Mouse (Mus musculus) intestine, embryonic 16.5 days (tissue): ENCODE data around the gene Gm20379. TPM values are rescaled to one million over a fixed set of nuclear protein-coding genes. Genes with fewer than 3 reads are reported as not detected.
A peak's percentile ranks its signal among the peaks of the same experiment; 100 is the strongest.

Experiments
- ATAC-seq: fragments of 200-750 bp; cut with Nextera tagmentation; 2 replicates; pipeline ENCODE4 v1.8.0; 2017; ENCODE audit warnings: moderate TSS enrichment, moderate library complexity
- H3K27ac ChIP-seq: fragments of 300-500 bp; sonication (generic); 2 replicates; pipeline ENCODE4 v1.5.1; 2014; ENCODE audit warnings: mild to moderate bottlenecking, low read length
- H3K27me3 ChIP-seq: fragments of 300-500 bp; sonication (generic); replicated peaks from 2 replicates; pipeline ENCODE4 v1.6.1; 2014; ENCODE audit warnings: low read length, control low read depth, mixed read lengths; ENCODE audit not compliant: control insufficient read depth, insufficient read depth
- H3K36me3 ChIP-seq: fragments of 300-500 bp; sonication (generic); 2 replicates; pipeline ENCODE4 v1.6.1; 2014; ENCODE audit warnings: low read length, control low read depth; ENCODE audit not compliant: control insufficient read depth, insufficient read depth
- H3K4me1 ChIP-seq: fragments of 300-500 bp; sonication (generic); 2 replicates; pipeline ENCODE4 v1.6.1; 2014; ENCODE audit warnings: low read length, control low read depth, mixed read lengths; ENCODE audit not compliant: control insufficient read depth, insufficient read depth
- H3K4me2 ChIP-seq: fragments of 300-500 bp; sonication (generic); 2 replicates; pipeline ENCODE4 v1.6.1; 2014; ENCODE audit warnings: low read depth, low read length, control low read depth
- H3K4me3 ChIP-seq: fragments of 300-500 bp; sonication (generic); 2 replicates; pipeline ENCODE4 v1.5.1; 2014; ENCODE audit warnings: mild to moderate bottlenecking, low read length
- H3K9ac ChIP-seq: fragments of 300-500 bp; sonication (generic); 2 replicates; pipeline ENCODE4 v1.6.1; 2014; ENCODE audit warnings: low read depth, low read length
- H3K9me3 ChIP-seq: fragments of 300-500 bp; sonication (generic); 2 replicates; pipeline ENCODE4 v1.6.1; 2016; ENCODE audit warnings: low read length, control low read depth; ENCODE audit not compliant: control insufficient read depth
- WGBS: fragments of 180-500 bp; shearing (Covaris S2); extraction: QIAGEN DNeasy Blood & Tissue Kit; methylation state at CpG from one replicate; pipeline ENCODE4 v1.1.7; 2014; 5-methylcytosine and 5-hydroxymethylcytosine counted together
- polyA plus RNA-seq: library from polyadenylated mRNA; unstranded; fragments of >200 nt; fragmentation: Nextera tagmentation; extraction: Ambion mirVana; gene quantifications from 2 replicates; pipeline ENCODE4 v1.2.1, GENCODE M21; 2015

Gm20379 gene
- polyA plus RNA-seq, 1 experiment from 2014 or later = 0.65 TPM

DNA sequence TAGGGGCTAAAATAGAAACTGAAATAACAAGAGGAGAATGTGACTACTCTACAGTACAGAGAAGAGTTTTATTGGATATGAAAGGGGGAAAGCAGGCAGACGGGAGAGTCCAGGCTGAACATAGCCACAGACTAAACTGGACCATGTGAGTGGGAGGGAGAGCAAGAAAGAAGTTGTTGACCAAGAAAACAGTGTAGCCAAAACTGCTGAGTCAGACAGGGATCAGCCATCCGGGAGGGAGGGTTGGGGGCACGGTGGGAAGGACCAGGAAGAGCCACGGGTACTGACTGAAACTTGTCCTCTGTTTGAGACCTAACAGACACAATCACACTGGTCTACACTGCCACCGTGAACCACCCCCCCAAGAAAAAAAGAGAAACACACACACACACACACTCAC lies 20.2 kb downstream of the Gm20379 start:
- Histone ChIP-seq H3K4me3 (no peak overlapping the region), H3K4me2 (no peak overlapping the region), H3K27ac (no peak overlapping the region), H3K4me1 (no peaks in the 10 kb centered on the region), H3K27me3 (no peaks in the 10 kb centered on the region), H3K36me3 (no peaks in the 10 kb centered on the region), H3K9me3 (no peaks in the 10 kb centered on the region), H3K9ac (no peak overlapping the region)
- 81% methylated on average over 5 of the region's 5 CpGs for WGBS
- no peak for ATAC-seq

DNA sequence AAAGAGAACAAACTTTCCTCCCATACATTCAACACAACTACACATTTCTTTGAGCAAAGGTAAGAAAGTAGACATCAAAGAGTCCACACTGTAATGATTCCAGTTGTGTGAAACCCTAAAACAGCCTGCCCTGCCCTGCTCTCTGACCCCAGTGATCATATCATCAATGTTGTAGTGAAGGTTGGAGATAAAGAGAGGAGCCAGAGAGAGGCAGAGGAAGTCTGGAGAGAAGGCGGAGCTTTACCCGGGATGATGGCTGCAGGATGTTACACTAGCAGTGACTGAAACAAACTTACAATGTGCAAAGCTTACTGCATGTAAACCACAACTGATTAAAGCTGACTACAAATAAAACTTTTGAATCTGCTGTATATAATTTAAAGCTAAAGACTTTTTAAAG lies 22.2 kb downstream of the Gm20379 start:
- no peaks in the 10 kb centered on the region for H3K27me3 ChIP-seq
- no peak overlapping the region for H3K4me3 ChIP-seq
- H3K36me3 ChIP-seq = no peaks in the 10 kb centered on the region
- 68% methylated on average over 2 of the region's 2 CpGs for WGBS
- H3K9ac ChIP-seq = no peak overlapping the region
- H3K27ac ChIP-seq = no peak overlapping the region
- no peaks in the 10 kb centered on the region for H3K9me3 ChIP-seq
- ATAC-seq = peak; percentile 74
- no peaks in the 10 kb centered on the region for H3K4me1 ChIP-seq
- no peak overlapping the region for H3K4me2 ChIP-seq

DNA sequence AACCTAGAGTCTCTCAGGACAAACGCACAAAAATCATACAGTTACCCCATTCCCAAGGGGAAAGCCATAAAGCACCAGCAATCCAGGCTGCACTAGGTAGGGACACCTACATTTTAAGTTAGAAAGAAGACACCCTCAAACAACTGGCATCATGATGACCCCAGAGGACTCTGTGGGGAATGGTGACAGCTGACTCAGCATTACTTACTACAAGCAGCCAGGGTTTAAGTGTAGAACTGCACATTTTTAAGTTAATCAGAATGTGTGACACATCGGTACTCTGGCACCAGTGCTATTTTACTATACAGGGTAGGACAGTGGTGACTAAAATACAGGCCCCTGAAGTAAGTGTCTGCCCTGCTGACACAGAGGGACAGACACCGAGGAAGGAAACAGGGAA lies 24.8 kb downstream of the Gm20379 start:
- H3K27me3 ChIP-seq = no peaks in the 10 kb centered on the region
- no peak overlapping the region for H3K4me3 ChIP-seq
- no peak overlapping the region for H3K27ac ChIP-seq
- no peaks in the 10 kb centered on the region for H3K4me1 ChIP-seq
- H3K9me3 ChIP-seq = no peaks in the 10 kb centered on the region
- ATAC-seq = no peak
- WGBS = 99% methylated on average over 3 of the region's 3 CpGs
- no peaks in the 10 kb centered on the region for H3K36me3 ChIP-seq
- no peak overlapping the region for H3K4me2 ChIP-seq
- H3K9ac ChIP-seq = no peak overlapping the region

DNA sequence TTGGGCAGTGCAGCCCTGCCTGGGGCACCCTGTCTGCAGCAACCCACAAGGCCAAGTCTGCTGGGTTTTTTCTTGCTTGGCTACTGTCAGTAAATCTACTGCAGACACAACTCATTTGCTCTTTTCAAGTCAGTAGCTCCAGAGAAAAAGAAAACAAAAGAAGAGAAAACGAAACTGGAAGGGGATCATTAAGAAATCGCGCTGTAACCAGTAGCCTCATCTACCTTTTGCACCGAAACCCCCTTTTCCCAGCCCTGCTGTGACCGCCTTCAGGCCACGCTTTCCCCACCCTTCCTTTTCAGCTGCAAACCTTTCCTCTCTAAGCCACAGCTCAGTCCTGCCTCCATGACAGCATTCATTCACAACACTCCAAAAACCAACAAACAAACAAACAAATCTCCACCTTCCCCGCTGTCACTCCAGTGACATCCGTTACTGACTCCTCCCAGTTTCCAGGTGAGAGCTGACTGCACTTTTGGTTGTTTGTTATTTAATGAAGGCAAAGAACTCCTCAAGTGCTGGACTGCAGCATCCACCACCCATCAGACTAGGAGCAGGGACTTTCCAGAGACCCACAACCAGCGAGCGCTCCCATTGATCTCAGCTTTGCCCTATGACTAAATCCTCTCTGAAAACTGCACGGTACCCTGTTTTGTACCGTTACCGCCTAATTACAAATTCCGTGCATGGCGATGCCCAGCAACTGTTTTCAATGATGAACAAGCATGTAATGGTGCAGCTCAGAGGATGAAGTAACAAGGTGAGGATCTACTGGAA lies 26.5 kb downstream of the Gm20379 start:
- H3K36me3 ChIP-seq = no peaks in the 10 kb centered on the region
- H3K27ac ChIP-seq = no peak overlapping the region
- H3K9me3 ChIP-seq = no peaks in the 10 kb centered on the region
- H3K27me3 ChIP-seq = no peaks in the 10 kb centered on the region
- H3K4me1 ChIP-seq = no peaks in the 10 kb centered on the region
- H3K4me2 ChIP-seq = no peak overlapping the region
- ATAC-seq = no peak
- H3K4me3 ChIP-seq = no peak overlapping the region
- WGBS = 88% methylated on average over 15 of the region's 15 CpGs
- H3K9ac ChIP-seq = no peak overlapping the region

DNA sequence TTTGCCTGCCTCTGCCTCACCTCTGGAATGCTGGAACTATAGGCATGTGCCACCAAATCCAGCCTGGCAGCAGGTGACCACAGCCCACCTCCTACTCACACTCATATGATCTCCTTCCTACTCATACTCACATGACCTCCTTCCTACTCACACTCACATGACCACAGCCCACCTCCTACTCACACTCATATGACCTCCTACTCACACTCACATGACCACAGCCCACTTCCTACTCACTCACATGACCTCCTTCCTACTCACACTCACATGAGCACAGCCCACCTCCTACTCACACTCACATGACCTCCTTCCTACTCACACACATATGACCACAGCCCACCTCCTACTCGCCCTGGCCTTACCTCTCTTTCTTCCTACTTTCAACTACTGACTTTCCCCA lies 31.1 kb downstream of the Gm20379 start:
- Histone ChIP-seq H3K9ac (no peak overlapping the region), H3K27ac (no peak overlapping the region), H3K4me1 (no peaks in the 10 kb centered on the region), H3K9me3 (no peaks in the 10 kb centered on the region), H3K36me3 (no peaks in the 10 kb centered on the region), H3K4me3 (no peak overlapping the region), H3K27me3 (no peaks in the 10 kb centered on the region), H3K4me2 (no peak overlapping the region)
- no peak for ATAC-seq
- 90% methylated on average over 1 of the region's 1 CpGs for WGBS

DNA sequence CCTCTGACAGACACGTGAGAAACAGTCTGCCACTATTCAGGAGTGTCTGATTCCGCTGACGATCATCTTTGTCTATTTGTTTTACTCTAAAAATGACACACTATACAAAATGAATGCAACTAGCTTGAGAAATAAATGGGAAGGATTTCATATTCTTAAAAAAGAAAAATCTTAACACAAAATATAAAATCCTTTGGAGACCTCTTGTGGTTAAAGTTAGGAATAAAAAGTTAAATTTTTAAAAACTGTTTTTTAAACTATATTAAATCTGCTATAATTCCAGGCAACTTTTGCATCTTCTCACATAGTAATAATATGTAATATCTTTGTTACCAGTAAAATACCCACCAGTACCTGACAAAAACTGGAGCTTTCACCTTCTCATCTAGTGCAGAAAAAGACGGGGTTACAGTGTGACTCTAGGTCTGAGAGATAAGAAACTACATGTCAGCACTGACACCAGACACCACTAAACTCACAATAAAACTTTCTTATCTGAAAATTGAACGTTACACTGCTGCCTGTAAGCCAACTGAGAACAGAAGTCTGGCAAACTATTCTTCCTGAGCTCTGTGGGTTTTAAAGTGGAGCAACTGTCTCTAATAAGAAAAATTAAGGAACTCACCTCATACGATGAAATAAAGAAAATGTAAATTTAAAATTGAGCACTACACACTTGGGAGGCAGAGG lies 32.1 kb downstream of the Gm20379 start:
- Histone ChIP-seq H3K36me3 (no peaks in the 10 kb centered on the region), H3K4me2 (no peak overlapping the region), H3K4me1 (no peaks in the 10 kb centered on the region), H3K9ac (no peak overlapping the region), H3K9me3 (no peaks in the 10 kb centered on the region), H3K4me3 (no peak overlapping the region), H3K27ac (no peak overlapping the region), H3K27me3 (no peaks in the 10 kb centered on the region)
- 75% methylated on average over 6 of the region's 6 CpGs for WGBS
- ATAC-seq = no peak

DNA sequence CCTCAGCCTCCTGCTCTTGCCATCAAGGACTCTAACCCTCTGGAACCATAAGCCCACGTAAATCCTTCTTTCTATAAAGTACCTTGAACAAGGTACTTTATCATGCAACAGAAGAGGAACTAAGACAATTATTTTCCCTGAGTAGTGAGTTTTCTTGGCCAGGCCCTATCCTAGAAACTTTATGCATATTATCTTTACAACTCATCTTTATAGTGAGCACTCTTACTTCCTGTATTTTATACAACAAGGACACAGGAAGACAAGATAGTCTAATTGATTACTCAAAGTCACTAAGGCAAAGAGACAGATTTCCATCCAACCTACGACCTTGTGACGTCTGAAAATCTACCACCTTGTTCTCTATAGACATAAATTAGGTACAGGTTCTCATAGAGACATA lies 34.0 kb downstream of the Gm20379 start:
- H3K9me3 ChIP-seq = no peaks in the 10 kb centered on the region
- 86% methylated on average over 3 of the region's 3 CpGs for WGBS
- H3K27me3 ChIP-seq = no peaks in the 10 kb centered on the region
- no peak for ATAC-seq
- H3K36me3 ChIP-seq = peaks cover 4% of the 10 kb centered on the region; the same call in 1 of the 2 replicates
- no peak overlapping the region for H3K4me2 ChIP-seq
- no peak overlapping the region for H3K9ac ChIP-seq
- no peak overlapping the region for H3K4me3 ChIP-seq
- no peak overlapping the region for H3K27ac ChIP-seq
- H3K4me1 ChIP-seq = no peaks in the 10 kb centered on the region

DNA sequence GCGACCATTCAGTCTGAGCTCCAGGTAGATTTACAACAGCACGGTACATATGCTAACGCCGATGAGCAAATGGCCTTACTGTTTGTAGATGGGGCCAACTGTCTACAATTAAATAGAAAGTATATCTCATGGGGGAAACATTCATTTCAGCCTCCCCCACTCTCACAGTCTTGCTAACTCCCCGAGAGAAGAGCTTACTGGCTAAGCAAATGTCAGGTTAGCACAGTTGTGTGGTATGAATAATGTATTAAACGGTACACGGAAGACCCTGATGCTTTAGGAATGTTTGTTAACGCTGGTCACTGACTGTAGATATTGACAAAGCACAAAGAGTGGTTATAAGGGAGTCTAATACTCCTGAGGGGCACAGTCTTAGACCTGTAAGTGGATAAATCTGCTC lies 38.3 kb downstream of the Gm20379 start:
- Histone ChIP-seq H3K4me3 (no peak overlapping the region), H3K9me3 (no peaks in the 10 kb centered on the region), H3K27ac (no peak overlapping the region), H3K36me3 (peaks cover 4% of the 10 kb centered on the region; the same call in 1 of the 2 replicates), H3K9ac (no peak overlapping the region), H3K4me2 (no peak overlapping the region), H3K27me3 (no peaks in the 10 kb centered on the region), H3K4me1 (no peaks in the 10 kb centered on the region)
- no peak for ATAC-seq
- 93% methylated on average over 8 of the region's 8 CpGs for WGBS

DNA sequence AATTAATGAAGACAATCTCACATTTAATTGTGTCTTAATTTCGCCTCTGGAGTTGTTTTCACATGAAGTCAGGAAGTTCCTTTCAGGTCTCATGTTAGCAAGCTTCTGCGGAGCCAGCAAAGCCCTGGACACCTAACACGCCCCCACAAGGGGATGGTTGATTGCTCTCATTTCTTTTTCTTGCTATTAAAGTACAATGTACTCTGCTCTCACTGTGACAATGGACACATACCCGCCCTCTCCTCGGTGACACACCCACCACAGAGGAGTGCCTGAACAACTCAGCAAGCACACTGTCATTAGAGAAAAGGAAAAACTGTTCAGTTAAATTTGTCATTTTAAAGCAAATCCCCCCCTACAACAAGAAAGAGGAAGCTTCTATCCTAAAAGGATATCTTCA lies 40.6 kb downstream of the Gm20379 start:
- Histone ChIP-seq H3K36me3 (peaks cover 4% of the 10 kb centered on the region; the same call in 1 of the 2 replicates), H3K9ac (no peak overlapping the region), H3K4me2 (no peak overlapping the region), H3K27me3 (no peaks in the 10 kb centered on the region), H3K27ac (no peak overlapping the region), H3K9me3 (no peaks in the 10 kb centered on the region), H3K4me3 (no peak overlapping the region), H3K4me1 (no peaks in the 10 kb centered on the region)
- WGBS = 78% methylated on average over 5 of the region's 5 CpGs
- no peak for ATAC-seq
